Mouse (Mus musculus) testis, adult 2 months (tissue): ENCODE measurements around the gene Kctd10.

ENCODE experiments used
- CTCF ChIP-seq: fragments of 200-500 bp; IDR thresholded peaks from 2 replicates; pipeline ENCODE4 v1.5.1; 2012; ENCODE audit warnings: low read depth, mild to moderate bottlenecking, inconsistent platforms, low read length, moderate library complexity; ENCODE audit not compliant: control insufficient read depth, insufficient read depth, insufficient replicate concordance
- POLR2A ChIP-seq: fragments of 200-500 bp; IDR thresholded peaks from 2 replicates; pipeline ENCODE4 v1.6.1; 2012; ENCODE audit warnings: low read depth, mild to moderate bottlenecking, inconsistent platforms, low read length, moderate library complexity; ENCODE audit not compliant: control insufficient read depth

- TF ChIP-seq POLR2A: no peak
- no peak for TF ChIP-seq CTCF
These were observed 49.5 kb upstream of the Kctd10 start for GRCm38 (mm10) chr5:114429781-114430180.
